Mouse (Mus musculus) spleen, adult 2 months (tissue): ENCODE measurements around the gene Zmynd12.

Source experiments
- CTCF ChIP-seq: fragments of 200-500 bp; IDR thresholded peaks from 2 replicates; pipeline ENCODE4 v1.5.1; 2011; ENCODE audit warnings: mild to moderate bottlenecking, inconsistent platforms; ENCODE audit not compliant: insufficient read depth, insufficient read length, insufficient replicate concordance; ENCODE audit errors: extremely low read depth
- POLR2A ChIP-seq: fragments of 200-500 bp; IDR thresholded peaks from 2 replicates; pipeline ENCODE4 v1.6.1; 2011; ENCODE audit warnings: low read depth, low read length, inconsistent platforms

- TF ChIP-seq CTCF (no peak), POLR2A (no peak; the same call in 1 of the 2 replicates)
Measured at GRCm38 (mm10) chr4:119463756-119464419, 41.3 kb downstream of the Zmynd12 start.
